Mouse (Mus musculus): Measurements from ENCODE around the gene Mical3. TPM values are rescaled to one million over a fixed set of nuclear protein-coding genes. Genes with fewer than 3 reads are reported as not detected.
A peak's percentile ranks its signal among the peaks of the same experiment; 100 is the strongest.

The Mical3 gene
- total and polyA plus RNA-seq, 2 experiments from 2014 or later: 25.0 to 83.4 TPM

GRCm38 (mm10) chr6:121145010-121145604, 14.3 kb upstream of the Mical3 start:
- no peak overlapping the region for H3K4me3 ChIP-seq (ENCODE audit: low read depth, low read length)
- peak; percentile 30 for DNase-seq (ENCODE audit: low spot score)
- H3K9me3 ChIP-seq (ENCODE audit: low read length): no peaks in the 10 kb centered on the region
- no peak for ATAC-seq (ENCODE audit: low FRiP score)
- no peak for TF ChIP-seq CTCF (IDR thresholded peaks at IDR 0.05)
- no peak overlapping the region for H3K4me2 ChIP-seq (ENCODE audit: low read depth, low read length, poor library complexity, severe bottlenecking)
- no peaks in the 10 kb centered on the region for H3K27me3 ChIP-seq (ENCODE audit: insufficient read depth, low read length)
- H3K4me1 ChIP-seq (ENCODE audit: insufficient read depth, low read length): no peaks in the 10 kb centered on the region
- H3K9ac ChIP-seq (replicated peaks; ENCODE audit: low read length, poor library complexity, severe bottlenecking): no peak overlapping the region
- 56% methylated on average over 12 of the region's 13 CpGs for WGBS
- H3K36me3 ChIP-seq (ENCODE audit: insufficient read depth, low read length): no peaks in the 10 kb centered on the region
- H3K27ac ChIP-seq (ENCODE audit: low read depth, low read length): no peak overlapping the region

- H3K4me2 ChIP-seq (ENCODE audit: low read depth, low read length, poor library complexity, severe bottlenecking): no peak overlapping the region
- H3K36me3 ChIP-seq (ENCODE audit: insufficient read depth, low read length): no peaks in the 10 kb centered on the region
- no peak overlapping the region for H3K9ac ChIP-seq (replicated peaks; ENCODE audit: low read length, poor library complexity, severe bottlenecking)
- no peak overlapping the region for H3K4me3 ChIP-seq (ENCODE audit: low read depth, low read length)
- DNase-seq (ENCODE audit: low spot score) (peak; percentile 73), ATAC-seq (ENCODE audit: low FRiP score) (peak; percentile 58; the same call in 1 of the 2 replicates)
- no peaks in the 10 kb centered on the region for H3K9me3 ChIP-seq (ENCODE audit: low read length)
- H3K27ac ChIP-seq (ENCODE audit: low read depth, low read length): no peak overlapping the region
- no peaks in the 10 kb centered on the region for H3K27me3 ChIP-seq (ENCODE audit: insufficient read depth, low read length)
- WGBS: 69% methylated on average over 4 of the region's 4 CpGs
- H3K4me1 ChIP-seq (ENCODE audit: insufficient read depth, low read length): no peaks in the 10 kb centered on the region
- no peak for TF ChIP-seq CTCF (IDR thresholded peaks at IDR 0.05)
These were observed 13.3 kb upstream of the Mical3 start for GRCm38 (mm10) chr6:121144066-121144465.

DNA sequence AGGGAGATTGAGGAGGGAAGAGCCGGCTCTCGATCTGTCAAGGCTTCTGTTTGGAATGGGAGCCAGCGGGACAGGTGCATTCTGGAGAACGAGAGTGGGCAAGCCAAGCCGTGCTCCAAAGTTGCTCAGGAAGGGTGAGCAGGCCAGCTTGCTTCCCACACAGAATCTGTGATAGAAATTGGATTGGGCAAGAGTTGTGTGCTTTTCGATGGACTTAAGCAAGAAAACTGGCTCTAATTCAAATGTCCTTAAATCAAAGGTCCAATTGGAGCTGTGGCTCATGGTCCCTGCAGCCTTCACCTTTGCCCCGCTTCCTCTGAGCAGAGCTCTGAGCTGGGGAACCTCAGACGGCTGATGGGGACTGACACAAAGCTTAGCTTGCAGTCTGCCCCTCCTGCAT, 12.6 kb upstream of the Mical3 start:
- Histone ChIP-seq H3K4me1 (ENCODE audit: insufficient read depth, low read length) (no peaks in the 10 kb centered on the region), H3K9ac (replicated peaks; ENCODE audit: low read length, poor library complexity, severe bottlenecking) (no peak overlapping the region), H3K9me3 (ENCODE audit: low read length) (no peaks in the 10 kb centered on the region), H3K4me3 (ENCODE audit: low read depth, low read length) (no peak overlapping the region), H3K36me3 (ENCODE audit: insufficient read depth, low read length) (no peaks in the 10 kb centered on the region), H3K27ac (ENCODE audit: low read depth, low read length) (no peak overlapping the region), H3K27me3 (ENCODE audit: insufficient read depth, low read length) (no peaks in the 10 kb centered on the region), H3K4me2 (ENCODE audit: low read depth, low read length, poor library complexity, severe bottlenecking) (no peak overlapping the region)
- ATAC-seq (ENCODE audit: low FRiP score) (no peak), DNase-seq (ENCODE audit: low spot score) (no peak)
- 85% methylated on average over 8 of the region's 8 CpGs for WGBS
- no peak for TF ChIP-seq CTCF (IDR thresholded peaks at IDR 0.05)

- 80% methylated on average over 7 of the region's 7 CpGs for WGBS
These were observed 11.5 kb upstream of the Mical3 start for GRCm38 (mm10) chr6:121142298-121142697.

DNA sequence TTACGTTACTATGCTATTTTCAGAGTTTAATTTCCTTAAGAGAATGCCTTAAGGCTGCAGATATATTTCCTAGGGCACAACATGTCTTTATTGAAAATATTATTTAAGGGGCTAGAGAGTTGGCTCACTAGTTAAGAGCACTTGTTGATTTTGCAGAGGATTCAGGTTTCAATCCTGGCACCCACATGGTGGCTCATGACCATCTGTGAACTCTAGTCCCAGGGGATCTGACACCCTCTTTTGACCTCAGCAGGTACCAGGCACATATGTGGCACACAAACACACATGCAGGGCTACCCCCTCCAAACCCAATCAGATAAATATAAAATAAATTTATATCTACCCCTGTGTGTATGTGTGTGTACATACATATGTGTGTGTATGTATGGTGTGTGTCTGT, 8.5 kb upstream of the Mical3 start:
- TF ChIP-seq CTCF (IDR thresholded peaks at IDR 0.05): no peak
- WGBS: 75% methylated on average over 1 of the region's 1 CpGs

More at GRCm38 (mm10) chr6:121142298-121142697, 11.5 kb upstream of the Mical3 start:
- Histone ChIP-seq H3K4me3 (ENCODE audit: low read depth, low read length) (no peak overlapping the region), H3K27me3 (ENCODE audit: insufficient read depth, low read length) (no peaks in the 10 kb centered on the region), H3K27ac (ENCODE audit: low read depth, low read length) (no peak overlapping the region), H3K4me1 (ENCODE audit: insufficient read depth, low read length) (no peaks in the 10 kb centered on the region), H3K4me2 (ENCODE audit: low read depth, low read length, poor library complexity, severe bottlenecking) (no peak overlapping the region), H3K9ac (replicated peaks; ENCODE audit: low read length, poor library complexity, severe bottlenecking) (no peak overlapping the region), H3K9me3 (ENCODE audit: low read length) (no peaks in the 10 kb centered on the region), H3K36me3 (ENCODE audit: insufficient read depth, low read length) (no peaks in the 10 kb centered on the region)
- ATAC-seq (ENCODE audit: low FRiP score): no peak
- no peak for TF ChIP-seq CTCF (IDR thresholded peaks at IDR 0.05)
- DNase-seq (ENCODE audit: low spot score): no peak

DNA sequence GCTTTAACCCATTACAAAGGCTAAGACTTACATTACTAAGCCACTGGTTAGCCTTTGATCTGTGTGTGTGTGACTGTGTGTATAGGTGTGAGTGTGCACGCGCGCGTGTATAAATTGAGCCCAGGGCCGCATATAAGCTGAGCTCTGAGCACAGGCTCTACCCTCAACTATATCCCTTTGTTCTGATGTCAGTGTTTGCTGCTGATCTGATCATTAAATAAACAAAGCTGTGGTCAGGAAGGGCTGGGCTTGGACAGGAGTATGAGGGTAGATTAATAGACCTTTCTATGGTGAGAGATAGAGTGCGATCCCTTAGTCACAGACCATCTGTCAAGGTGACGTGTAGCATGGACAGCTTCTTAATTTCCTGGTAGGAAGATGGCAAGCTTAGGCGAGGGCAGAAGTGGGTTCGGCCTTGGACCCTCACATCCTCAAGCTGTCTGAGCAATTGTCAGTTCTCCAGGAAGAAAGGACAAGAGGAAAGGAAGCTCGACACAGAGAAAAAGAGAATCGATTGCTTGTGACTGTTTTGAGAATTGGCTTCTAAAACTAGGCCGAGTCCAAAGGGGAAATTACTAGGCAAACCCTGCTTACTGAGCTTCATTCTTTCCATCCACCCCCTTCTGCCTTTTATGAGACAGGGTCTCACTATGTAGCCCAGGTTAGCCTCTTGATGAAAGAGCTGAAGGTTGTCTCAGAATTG, 7.7 kb upstream of the Mical3 start:
- ATAC-seq (ENCODE audit: low FRiP score) (no peak), DNase-seq (ENCODE audit: low spot score) (no peak)
- no peaks in the 10 kb centered on the region for H3K4me1 ChIP-seq (ENCODE audit: insufficient read depth, low read length)
- no peak overlapping the region for H3K9ac ChIP-seq (replicated peaks; ENCODE audit: low read length, poor library complexity, severe bottlenecking)
- no peaks in the 10 kb centered on the region for H3K27me3 ChIP-seq (ENCODE audit: insufficient read depth, low read length)
- no peaks in the 10 kb centered on the region for H3K36me3 ChIP-seq (ENCODE audit: insufficient read depth, low read length)
- whole genome bisulfite sequencing: 87% methylated on average over 12 of the region's 12 CpGs
- TF ChIP-seq CTCF (IDR thresholded peaks at IDR 0.05): no peak
- H3K27ac ChIP-seq (ENCODE audit: low read depth, low read length): no peak overlapping the region
- H3K4me2 ChIP-seq (ENCODE audit: low read depth, low read length, poor library complexity, severe bottlenecking): no peak overlapping the region
- H3K4me3 ChIP-seq (ENCODE audit: low read depth, low read length): no peak overlapping the region
- no peaks in the 10 kb centered on the region for H3K9me3 ChIP-seq (ENCODE audit: low read length)

More for the DNA sequence above, 8.5 kb upstream of the Mical3 start:
- Histone ChIP-seq H3K27me3 (ENCODE audit: insufficient read depth, low read length) (no peaks in the 10 kb centered on the region), H3K27ac (ENCODE audit: low read depth, low read length) (no peak overlapping the region), H3K36me3 (ENCODE audit: insufficient read depth, low read length) (no peaks in the 10 kb centered on the region), H3K4me2 (ENCODE audit: low read depth, low read length, poor library complexity, severe bottlenecking) (no peak overlapping the region), H3K4me1 (ENCODE audit: insufficient read depth, low read length) (no peaks in the 10 kb centered on the region), H3K9me3 (ENCODE audit: low read length) (no peaks in the 10 kb centered on the region), H3K4me3 (ENCODE audit: low read depth, low read length) (no peak overlapping the region), H3K9ac (replicated peaks; ENCODE audit: low read length, poor library complexity, severe bottlenecking) (no peak overlapping the region)
- no peak for DNase-seq (ENCODE audit: low spot score)
- ATAC-seq (ENCODE audit: low FRiP score): no peak
